Mouse (Mus musculus): ENCODE measurements at regions not wholly inside any gene's neighbourhood (a gene's known extent, or its start where the extent isn't known, plus 50 kb on each side); places are given as distances from the start of the nearest gene placed in this dataset.

- H3K4me3 ChIP-seq (ENCODE audit: insufficient read depth, low read length) = no peak overlapping the region
- no peaks in the 10 kb centered on the region for H3K4me1 ChIP-seq (ENCODE audit: control insufficient read depth, insufficient read depth, low read length)
- no peak overlapping the region for H3K27ac ChIP-seq (ENCODE audit: insufficient read depth, low read length)
- TF ChIP-seq POLR2A (IDR thresholded peaks at IDR 0.05; ENCODE audit: extremely low read depth, insufficient read depth, low read length) (no peak), CTCF (IDR thresholded peaks at IDR 0.05; ENCODE audit: extremely low read depth, insufficient read depth, low read length) (no peak)
Observed at GRCm38 (mm10) chrX:70261360-70261759, 103.5 kb downstream of the Ids start.

- H3K27ac ChIP-seq (ENCODE audit: insufficient read depth, low read length) = no peak overlapping the region
- H3K4me1 ChIP-seq (ENCODE audit: control insufficient read depth, insufficient read depth, low read length) = no peaks in the 10 kb centered on the region
- H3K4me3 ChIP-seq (ENCODE audit: insufficient read depth, low read length) = no peak overlapping the region
- TF ChIP-seq POLR2A (IDR thresholded peaks at IDR 0.05; ENCODE audit: extremely low read depth, insufficient read depth, low read length) (no peak), CTCF (IDR thresholded peaks at IDR 0.05; ENCODE audit: extremely low read depth, insufficient read depth, low read length) (no peak)
Observed at GRCm38 (mm10) chrX:70216011-70216410, 148.9 kb downstream of the Ids start.

- no peak for TF ChIP-seq POLR2A (IDR thresholded peaks at IDR 0.05; ENCODE audit: extremely low read depth, insufficient read depth, low read length)
- TF ChIP-seq CTCF (IDR thresholded peaks at IDR 0.05; ENCODE audit: extremely low read depth, insufficient read depth, low read length) = no peak
- Histone ChIP-seq H3K4me1 (ENCODE audit: control insufficient read depth, insufficient read depth, low read length) (no peaks in the 10 kb centered on the region), H3K4me3 (ENCODE audit: insufficient read depth, low read length) (no peak overlapping the region), H3K27ac (ENCODE audit: insufficient read depth, low read length) (no peak overlapping the region)
Observed at GRCm38 (mm10) chrX:70184427-70185090, 180.3 kb downstream of the Ids start.

- no peaks in the 10 kb centered on the region for H3K4me1 ChIP-seq (ENCODE audit: control insufficient read depth, insufficient read depth, low read length)
- no peak overlapping the region for H3K4me3 ChIP-seq (ENCODE audit: insufficient read depth, low read length)
- TF ChIP-seq CTCF (IDR thresholded peaks at IDR 0.05; ENCODE audit: extremely low read depth, insufficient read depth, low read length) (no peak), POLR2A (IDR thresholded peaks at IDR 0.05; ENCODE audit: extremely low read depth, insufficient read depth, low read length) (no peak)
- H3K27ac ChIP-seq (ENCODE audit: insufficient read depth, low read length) = no peak overlapping the region
Observed at GRCm38 (mm10) chrX:70169737-70170136, 195.1 kb downstream of the Ids start.

- TF ChIP-seq CTCF (IDR thresholded peaks at IDR 0.05; ENCODE audit: extremely low read depth, insufficient read depth, low read length) (peak; percentile 37; the same call in 1 of the 2 replicates), POLR2A (IDR thresholded peaks at IDR 0.05; ENCODE audit: extremely low read depth, insufficient read depth, low read length) (no peak)
Observed at GRCm38 (mm10) chrX:70161011-70161410, 203.9 kb downstream of the Ids start.

More at GRCm38 (mm10) chrX:70161011-70161410, 203.9 kb downstream of the Ids start:
- H3K4me1 ChIP-seq (ENCODE audit: control insufficient read depth, insufficient read depth, low read length) = no peaks in the 10 kb centered on the region
- no peak overlapping the region for H3K27ac ChIP-seq (ENCODE audit: insufficient read depth, low read length)
- no peak overlapping the region for H3K4me3 ChIP-seq (ENCODE audit: insufficient read depth, low read length)

Measured in cortical plate, adult 2 months (tissue).